Mouse (Mus musculus): ENCODE data around the gene Ndnf. TPM values are rescaled to one million over a fixed set of nuclear protein-coding genes. Genes with fewer than 3 reads are reported as not detected.

Ndnf gene
- polyA plus RNA-seq, 1 experiment: 29.9 TPM

GRCm38 (mm10) chr6:65661272-65661671, 10.1 kb upstream of the Ndnf start:
- 87% methylated on average over 4 of the region's 4 CpGs for whole genome bisulfite sequencing
- TF ChIP-seq CTCF (IDR thresholded peaks at IDR 0.05; ENCODE audit: insufficient read depth, low read depth, low read length) (no peak), POLR2A (IDR thresholded peaks at IDR 0.05; ENCODE audit: insufficient read depth, low read depth, low read length) (no peak)
- no peak overlapping the region for H3K27ac ChIP-seq (ENCODE audit: insufficient read depth, low read depth, low read length)
- no peaks in the 10 kb centered on the region for H3K4me1 ChIP-seq (ENCODE audit: control insufficient read depth, insufficient read depth, low read length)
- H3K4me3 ChIP-seq (ENCODE audit: insufficient read depth, low read depth, low read length): no peak overlapping the region

- WGBS: 73% methylated on average over 2 of the region's 2 CpGs
- H3K4me1 ChIP-seq (ENCODE audit: control insufficient read depth, insufficient read depth, low read length): no peaks in the 10 kb centered on the region
- no peak overlapping the region for H3K4me3 ChIP-seq (ENCODE audit: insufficient read depth, low read depth, low read length)
- no peak overlapping the region for H3K27ac ChIP-seq (ENCODE audit: insufficient read depth, low read depth, low read length)
- TF ChIP-seq CTCF (IDR thresholded peaks at IDR 0.05; ENCODE audit: insufficient read depth, low read depth, low read length) (no peak), POLR2A (IDR thresholded peaks at IDR 0.05; ENCODE audit: insufficient read depth, low read depth, low read length) (no peak)
Measured at GRCm38 (mm10) chr6:65662050-65662449, 9.3 kb upstream of the Ndnf start.

- 64% methylated on average over 6 of the region's 6 CpGs for WGBS
- no peak for TF ChIP-seq CTCF (IDR thresholded peaks at IDR 0.05; ENCODE audit: insufficient read depth, low read depth, low read length)
- TF ChIP-seq POLR2A (IDR thresholded peaks at IDR 0.05; ENCODE audit: insufficient read depth, low read depth, low read length): no peak
- Histone ChIP-seq H3K4me1 (ENCODE audit: control insufficient read depth, insufficient read depth, low read length) (no peaks in the 10 kb centered on the region), H3K27ac (ENCODE audit: insufficient read depth, low read depth, low read length) (no peak overlapping the region), H3K4me3 (ENCODE audit: insufficient read depth, low read depth, low read length) (no peak overlapping the region)
Measured at GRCm38 (mm10) chr6:65663990-65664389, 7.4 kb upstream of the Ndnf start.

DNA sequence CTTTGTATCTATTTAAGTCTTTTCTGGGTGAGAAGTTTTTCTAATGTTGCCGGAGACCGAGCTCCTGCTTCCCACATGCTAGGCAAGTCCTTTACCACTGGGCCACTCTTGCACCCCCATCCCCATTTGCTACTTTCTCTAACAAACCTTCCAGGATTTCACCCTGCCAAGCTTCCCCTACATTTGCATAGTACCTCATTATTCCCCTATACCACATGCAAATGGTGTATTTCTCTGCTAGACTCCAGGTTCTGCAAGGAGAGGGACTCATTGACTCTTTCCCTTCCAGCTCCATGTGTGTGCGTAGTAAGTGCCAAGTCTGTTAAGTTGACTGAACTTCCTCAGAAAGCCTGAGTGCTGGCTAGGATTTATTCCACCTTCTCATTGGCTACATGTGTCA, 5.1 kb upstream of the Ndnf start:
- WGBS: 76% methylated on average over 3 of the region's 3 CpGs

DNA sequence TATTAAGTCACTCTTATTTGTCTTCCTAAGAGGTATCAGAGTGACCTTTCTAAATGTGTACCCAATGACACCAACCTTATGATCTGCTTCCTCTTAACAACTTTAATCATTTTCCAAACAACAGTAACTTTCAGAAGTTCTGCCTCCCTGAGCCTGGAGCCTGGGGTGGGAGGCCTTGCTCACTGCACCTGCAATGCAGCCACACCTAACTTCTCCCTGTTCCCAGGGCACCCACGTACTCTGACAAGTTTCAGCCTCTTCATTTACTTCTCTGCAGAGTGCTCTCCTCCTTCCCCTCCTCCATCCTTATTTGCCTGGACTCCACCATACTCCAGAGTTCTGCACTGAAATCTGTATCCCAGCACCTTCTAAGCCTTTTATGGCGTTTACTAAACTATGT, 1.4 kb upstream of the Ndnf start:
- Histone ChIP-seq H3K27ac (ENCODE audit: insufficient read depth, low read depth, low read length) (no peak overlapping the region), H3K4me1 (ENCODE audit: control insufficient read depth, insufficient read depth, low read length) (peaks cover 18% of the 10 kb centered on the region), H3K4me3 (ENCODE audit: insufficient read depth, low read depth, low read length) (no peak overlapping the region)
- TF ChIP-seq CTCF (IDR thresholded peaks at IDR 0.05; ENCODE audit: insufficient read depth, low read depth, low read length) (no peak), POLR2A (IDR thresholded peaks at IDR 0.05; ENCODE audit: insufficient read depth, low read depth, low read length) (no peak)
- WGBS: 74% methylated on average over 2 of the region's 2 CpGs

More for the DNA sequence above, 5.1 kb upstream of the Ndnf start:
- TF ChIP-seq CTCF (IDR thresholded peaks at IDR 0.05; ENCODE audit: insufficient read depth, low read depth, low read length) (no peak), POLR2A (IDR thresholded peaks at IDR 0.05; ENCODE audit: insufficient read depth, low read depth, low read length) (no peak)
- Histone ChIP-seq H3K4me3 (ENCODE audit: insufficient read depth, low read depth, low read length) (no peak overlapping the region), H3K27ac (ENCODE audit: insufficient read depth, low read depth, low read length) (no peak overlapping the region), H3K4me1 (ENCODE audit: control insufficient read depth, insufficient read depth, low read length) (peaks cover 3% of the 10 kb centered on the region; the same call in 1 of the 2 replicates)

GRCm38 (mm10) chr6:65670981-65671411, 394 bp upstream of the Ndnf start:
- 20% methylated on average over 21 of the region's 21 CpGs for WGBS
- Histone ChIP-seq H3K4me3 (ENCODE audit: insufficient read depth, low read depth, low read length) (peak overlapping the region; percentile 59), H3K27ac (ENCODE audit: insufficient read depth, low read depth, low read length) (no peak overlapping the region), H3K4me1 (ENCODE audit: control insufficient read depth, insufficient read depth, low read length) (peaks cover 18% of the 10 kb centered on the region)
- TF ChIP-seq POLR2A (IDR thresholded peaks at IDR 0.05; ENCODE audit: insufficient read depth, low read depth, low read length) (no peak), CTCF (IDR thresholded peaks at IDR 0.05; ENCODE audit: insufficient read depth, low read depth, low read length) (no peak)

DNA sequence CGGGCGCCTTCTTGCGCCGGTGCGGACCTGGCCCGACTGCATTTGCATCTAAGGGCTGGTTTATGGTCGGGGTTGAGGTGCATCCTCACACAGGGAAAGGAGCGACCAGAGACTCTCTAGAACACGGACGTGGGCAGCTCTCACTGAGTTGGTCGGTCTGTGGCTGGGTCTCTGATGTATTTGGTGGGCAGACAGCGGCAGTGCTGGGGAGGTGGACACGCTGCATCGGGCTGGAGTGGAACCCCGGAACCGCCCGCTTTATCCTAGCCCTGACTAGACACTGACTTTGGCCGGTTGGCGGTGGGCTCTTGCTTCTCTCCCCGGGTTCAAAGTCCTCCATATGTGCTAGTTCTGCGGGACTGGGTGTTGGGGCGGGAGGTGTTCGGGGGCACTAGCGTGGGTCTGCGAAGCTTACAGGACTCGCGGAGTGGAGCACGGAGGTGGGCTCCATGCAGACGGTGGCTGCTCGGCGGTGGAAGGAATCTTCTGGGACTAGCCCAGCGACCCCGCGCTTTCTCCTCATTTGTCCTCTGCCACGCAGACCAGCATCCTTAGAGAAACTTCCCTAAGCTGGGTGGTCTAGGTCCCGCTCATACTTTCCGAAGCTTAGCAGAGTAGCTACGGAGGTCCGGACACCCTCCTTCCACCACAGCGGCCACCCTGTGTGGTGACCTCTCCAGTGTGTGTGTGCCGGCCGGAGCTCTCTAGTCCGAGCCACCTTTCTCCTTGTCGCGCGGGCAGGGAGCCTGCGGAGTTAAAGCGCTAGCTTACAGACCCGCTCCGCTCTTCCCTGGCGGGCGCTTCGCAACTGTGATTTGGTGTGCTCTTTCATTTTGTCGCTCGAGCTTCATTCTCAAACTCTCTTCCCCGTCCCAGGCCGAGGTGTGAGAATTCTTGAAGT, 991 bp downstream of the Ndnf start:
- peak overlapping the region; percentile 57 for H3K27ac ChIP-seq (ENCODE audit: insufficient read depth, low read depth, low read length)
- H3K4me1 ChIP-seq (ENCODE audit: control insufficient read depth, insufficient read depth, low read length): peaks cover 18% of the 10 kb centered on the region
- TF ChIP-seq POLR2A (IDR thresholded peaks at IDR 0.05; ENCODE audit: insufficient read depth, low read depth, low read length) (0 out of 2 replicates have a peak, but pooled peaks have one; percentile 31), CTCF (IDR thresholded peaks at IDR 0.05; ENCODE audit: insufficient read depth, low read depth, low read length) (no peak)
- H3K4me3 ChIP-seq (ENCODE audit: insufficient read depth, low read depth, low read length): peak overlapping the region; percentile 59
- under 1% methylated on average over 57 of the region's 57 CpGs for WGBS

DNA sequence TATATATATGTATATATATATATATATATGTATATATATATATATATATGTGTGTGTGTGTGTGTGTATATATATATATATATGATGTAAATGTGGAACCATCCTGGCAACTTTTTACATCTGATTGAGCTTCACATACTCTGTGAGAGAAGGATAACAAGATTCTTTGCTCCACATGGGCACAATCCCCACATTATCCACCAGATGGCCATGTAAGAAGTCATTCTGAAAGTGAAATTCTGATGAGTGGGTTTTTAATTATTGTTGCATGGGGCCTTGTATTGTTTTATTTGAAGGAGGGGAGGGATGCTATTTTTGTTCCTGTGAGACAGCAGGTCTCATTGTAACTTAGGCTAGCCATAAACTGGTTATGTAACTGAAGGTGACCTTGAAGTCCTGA, 22.5 kb downstream of the Ndnf start:
- Histone ChIP-seq H3K27ac (ENCODE audit: insufficient read depth, low read depth, low read length) (no peak overlapping the region), H3K4me3 (ENCODE audit: insufficient read depth, low read depth, low read length) (no peak overlapping the region), H3K4me1 (ENCODE audit: control insufficient read depth, insufficient read depth, low read length) (no peaks in the 10 kb centered on the region)
- TF ChIP-seq POLR2A (IDR thresholded peaks at IDR 0.05; ENCODE audit: insufficient read depth, low read depth, low read length) (no peak), CTCF (IDR thresholded peaks at IDR 0.05; ENCODE audit: insufficient read depth, low read depth, low read length) (no peak)

DNA sequence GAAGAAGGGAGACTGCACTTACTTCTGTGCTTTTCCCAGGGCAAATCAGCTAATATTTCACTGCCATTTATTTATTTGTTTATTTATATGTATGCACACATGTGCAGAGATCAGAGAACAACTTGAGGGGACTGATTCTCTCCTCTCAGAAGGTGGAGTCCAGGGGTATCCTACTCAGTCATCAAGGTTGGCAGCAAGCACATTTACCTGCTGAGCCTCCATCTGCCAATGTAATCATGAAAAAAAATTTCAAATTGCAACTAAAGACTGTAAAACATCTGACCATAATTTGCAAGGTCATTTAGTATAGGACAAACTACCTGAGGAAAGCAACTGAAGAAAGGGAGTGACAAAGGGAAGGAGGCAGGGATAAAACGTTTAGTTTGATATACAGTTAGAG, 49.3 kb downstream of the Ndnf start:
- no peak overlapping the region for H3K4me3 ChIP-seq (ENCODE audit: insufficient read depth, low read depth, low read length)
- H3K4me1 ChIP-seq (ENCODE audit: control insufficient read depth, insufficient read depth, low read length): no peaks in the 10 kb centered on the region
- WGBS: 91% methylated on average over 1 of the region's 1 CpGs
- TF ChIP-seq POLR2A (IDR thresholded peaks at IDR 0.05; ENCODE audit: insufficient read depth, low read depth, low read length) (no peak), CTCF (IDR thresholded peaks at IDR 0.05; ENCODE audit: insufficient read depth, low read depth, low read length) (no peak)
- no peak overlapping the region for H3K27ac ChIP-seq (ENCODE audit: insufficient read depth, low read depth, low read length)
